Mouse (Mus musculus): ENCODE data around the gene Rabgap1l. TPM values are rescaled to one million over a fixed set of nuclear protein-coding genes. Genes with fewer than 3 reads are reported as not detected.

Rabgap1l gene
- polyA plus RNA-seq (2014; fragmentation: Nextera tagmentation; extraction: Ambion mirVana), result 13.6 and 15.5 TPM in 2 replicates

DNA sequence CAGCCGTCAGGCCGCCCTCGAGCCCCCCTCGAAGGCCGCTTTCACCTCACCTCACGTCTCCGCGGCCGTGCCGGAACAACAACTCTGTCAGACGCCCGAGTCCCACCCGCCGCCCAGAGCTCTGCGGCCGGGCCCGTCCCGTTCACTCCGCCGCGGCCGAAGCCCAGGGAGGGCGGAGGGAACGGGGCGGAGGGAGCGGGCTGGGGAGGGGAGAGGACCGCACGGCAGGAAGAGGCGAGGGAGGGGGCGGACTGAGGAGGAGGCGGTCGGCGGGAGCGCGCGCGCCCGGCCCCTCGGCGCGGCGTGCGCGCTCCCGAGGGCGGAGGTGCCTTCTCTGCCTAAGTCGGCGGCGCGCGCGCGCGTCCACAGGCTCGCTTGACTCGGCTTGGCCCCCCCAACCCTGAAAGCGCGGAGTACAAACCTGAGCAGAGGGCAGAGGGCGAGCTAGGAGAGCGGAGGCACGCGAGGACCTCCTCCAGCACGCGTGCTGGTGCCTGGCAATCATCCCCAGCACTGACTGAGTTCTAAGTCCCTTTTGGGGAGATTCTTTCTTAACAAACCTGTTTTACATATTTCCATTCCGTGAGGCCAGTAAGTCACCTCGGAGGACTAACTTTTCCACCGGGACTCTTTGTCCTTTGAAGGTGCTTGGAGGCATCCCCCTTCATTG, at the start of gene Rabgap1l:
Gene Rabgap1l, minus strand, starts transcription at position 526 of the 670 bp plus-strand sequence.
- peak; percentile 96 for DNase-seq (ENCODE audit: low spot score)
- peak within 1 kb of the TSS; percentile 90 for H3K4me3 ChIP-seq (ENCODE audit: low read depth, low read length)
- H3K4me1 ChIP-seq (ENCODE audit: control insufficient read depth, insufficient read depth, low read length), result no peaks in the 10 kb centered on the region
- peak within 1 kb of the TSS; percentile 91 for H3K4me2 ChIP-seq (ENCODE audit: low read depth, low read length)
- WGBS, result 1% methylated on average over 54 of the region's 67 CpGs
- peak; percentile 96 for ATAC-seq (replicated peaks; ENCODE audit: insufficient number of reproducible peaks, low FRiP score, low TSS enrichment, low read depth)
- no peaks in the 10 kb centered on the region for H3K36me3 ChIP-seq (replicated peaks; ENCODE audit: control insufficient read depth, insufficient read depth, low read depth, low read length)
- no peaks in the 10 kb centered on the region for H3K27me3 ChIP-seq (ENCODE audit: control insufficient read depth, insufficient read depth, low read length)
- H3K9me3 ChIP-seq (replicated peaks; ENCODE audit: control insufficient read depth, low read length), result no peaks in the 10 kb centered on the region
- no peak within 1 kb of the TSS for H3K27ac ChIP-seq (replicated peaks; ENCODE audit: low read depth, low read length)
- peak within 1 kb of the TSS; percentile 85 for H3K9ac ChIP-seq (replicated peaks; ENCODE audit: low read length)

DNA sequence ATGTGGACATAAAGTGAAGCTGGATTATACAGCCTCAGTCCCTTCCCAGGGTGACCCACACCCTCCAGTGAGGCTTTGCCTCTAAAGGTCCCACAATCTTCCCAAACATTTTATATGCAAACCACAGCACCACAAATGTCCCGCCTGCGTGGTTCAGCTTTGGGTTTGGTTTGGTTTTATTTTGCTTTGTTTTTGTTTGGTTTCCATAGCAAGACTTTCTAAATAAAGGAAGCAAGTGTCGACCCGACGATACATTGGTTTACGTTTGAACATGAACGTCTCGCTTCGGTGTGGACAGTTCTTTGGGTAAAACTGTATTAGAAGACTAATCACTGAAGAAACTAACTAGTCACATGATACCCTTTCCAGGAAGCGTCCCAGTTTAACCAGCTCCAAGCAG, 49.6 kb upstream of the Rabgap1l start:
- Histone ChIP-seq H3K27ac (replicated peaks; ENCODE audit: low read depth, low read length) (no peak overlapping the region), H3K27me3 (ENCODE audit: control insufficient read depth, insufficient read depth, low read length) (no peaks in the 10 kb centered on the region), H3K4me2 (ENCODE audit: low read depth, low read length) (no peak overlapping the region), H3K9me3 (replicated peaks; ENCODE audit: control insufficient read depth, low read length) (no peaks in the 10 kb centered on the region), H3K4me1 (ENCODE audit: control insufficient read depth, insufficient read depth, low read length) (no peaks in the 10 kb centered on the region), H3K36me3 (replicated peaks; ENCODE audit: control insufficient read depth, insufficient read depth, low read depth, low read length) (no peaks in the 10 kb centered on the region), H3K4me3 (ENCODE audit: low read depth, low read length) (no peak overlapping the region), H3K9ac (replicated peaks; ENCODE audit: low read length) (no peak overlapping the region)
- DNase-seq (ENCODE audit: low spot score) (no peak), ATAC-seq (replicated peaks; ENCODE audit: insufficient number of reproducible peaks, low FRiP score, low TSS enrichment, low read depth) (no peak)
- 86% methylated on average over 10 of the region's 10 CpGs for WGBS

DNA sequence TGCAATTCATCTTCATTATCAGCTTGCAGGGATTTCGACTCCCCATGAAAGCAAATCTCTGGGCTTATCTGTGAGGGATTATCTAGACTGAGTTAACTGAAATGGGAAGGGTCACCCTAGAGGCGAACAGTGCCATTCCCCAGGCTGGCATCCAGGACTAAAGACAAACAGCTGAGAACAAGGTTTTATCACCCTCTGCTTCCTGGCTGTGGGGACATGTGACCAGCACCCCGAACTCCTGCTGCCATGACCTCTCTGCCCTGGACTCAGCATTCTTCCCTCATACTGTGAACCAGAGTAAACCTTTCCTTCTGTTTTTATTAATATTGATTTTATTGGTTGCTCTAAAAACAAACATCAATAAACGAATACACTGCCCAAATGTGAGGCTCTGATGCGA, 47.6 kb upstream of the Rabgap1l start:
- H3K9me3 ChIP-seq (replicated peaks; ENCODE audit: control insufficient read depth, low read length), result no peaks in the 10 kb centered on the region
- no peak overlapping the region for H3K9ac ChIP-seq (replicated peaks; ENCODE audit: low read length)
- no peaks in the 10 kb centered on the region for H3K4me1 ChIP-seq (ENCODE audit: control insufficient read depth, insufficient read depth, low read length)
- H3K4me2 ChIP-seq (ENCODE audit: low read depth, low read length), result no peak overlapping the region
- no peak for DNase-seq (ENCODE audit: low spot score)
- no peak overlapping the region for H3K4me3 ChIP-seq (ENCODE audit: low read depth, low read length)
- H3K27ac ChIP-seq (replicated peaks; ENCODE audit: low read depth, low read length), result no peak overlapping the region
- H3K36me3 ChIP-seq (replicated peaks; ENCODE audit: control insufficient read depth, insufficient read depth, low read depth, low read length), result no peaks in the 10 kb centered on the region
- no peaks in the 10 kb centered on the region for H3K27me3 ChIP-seq (ENCODE audit: control insufficient read depth, insufficient read depth, low read length)
- 76% methylated on average over 5 of the region's 5 CpGs for WGBS
- ATAC-seq (replicated peaks; ENCODE audit: insufficient number of reproducible peaks, low FRiP score, low TSS enrichment, low read depth), result no peak

DNA sequence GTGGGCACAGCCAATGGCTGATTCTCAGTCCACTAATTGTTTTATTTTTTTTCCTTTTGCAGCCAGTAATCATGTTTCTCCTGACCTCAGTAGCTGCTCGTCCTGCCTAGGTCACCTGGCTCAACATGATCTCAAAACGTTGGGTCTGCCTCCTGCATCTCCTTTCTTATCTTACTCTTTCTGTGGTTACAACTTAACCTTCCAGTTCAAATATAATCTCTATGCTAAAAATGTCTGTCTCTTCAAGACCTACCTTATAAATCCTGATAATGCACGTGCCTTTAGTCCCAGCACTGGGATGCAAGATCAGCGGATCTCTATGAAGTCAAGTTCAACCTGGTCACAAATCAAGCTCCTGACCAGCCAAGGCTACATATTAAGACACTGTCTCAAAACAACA, 46.1 kb upstream of the Rabgap1l start:
- H3K27ac ChIP-seq (replicated peaks; ENCODE audit: low read depth, low read length), result no peak overlapping the region

DNA sequence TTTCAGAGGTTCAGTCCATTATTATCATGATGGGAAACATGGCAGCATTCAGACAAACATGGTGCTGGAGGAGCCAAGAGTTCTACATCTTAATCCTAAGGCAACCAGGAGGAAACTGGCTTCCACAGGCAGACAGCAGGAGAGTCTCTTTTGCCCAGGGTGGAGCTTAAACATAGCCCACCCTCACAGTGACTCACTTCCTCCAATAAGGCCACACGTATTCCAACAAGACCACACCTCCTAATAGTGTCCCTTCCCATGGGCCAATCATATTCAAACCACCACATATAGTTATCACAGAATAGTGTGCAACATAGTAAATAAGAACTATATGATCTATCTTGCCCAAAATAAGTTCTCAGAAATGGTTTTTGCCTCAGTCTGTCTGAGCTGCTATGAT, 41.4 kb upstream of the Rabgap1l start:
- Histone ChIP-seq H3K27ac (replicated peaks; ENCODE audit: low read depth, low read length) (no peak overlapping the region), H3K27me3 (ENCODE audit: control insufficient read depth, insufficient read depth, low read length) (no peaks in the 10 kb centered on the region), H3K4me2 (ENCODE audit: low read depth, low read length) (no peak overlapping the region), H3K9me3 (replicated peaks; ENCODE audit: control insufficient read depth, low read length) (no peaks in the 10 kb centered on the region), H3K9ac (replicated peaks; ENCODE audit: low read length) (no peak overlapping the region), H3K36me3 (replicated peaks; ENCODE audit: control insufficient read depth, insufficient read depth, low read depth, low read length) (no peaks in the 10 kb centered on the region), H3K4me3 (ENCODE audit: low read depth, low read length) (no peak overlapping the region), H3K4me1 (ENCODE audit: control insufficient read depth, insufficient read depth, low read length) (no peaks in the 10 kb centered on the region)
- no peak for ATAC-seq (replicated peaks; ENCODE audit: insufficient number of reproducible peaks, low FRiP score, low TSS enrichment, low read depth)
- DNase-seq (ENCODE audit: low spot score), result no peak
- WGBS, result 86% methylated on average over 1 of the region's 1 CpGs

More for the DNA sequence above, 46.1 kb upstream of the Rabgap1l start:
- WGBS, result 73% methylated on average over 4 of the region's 4 CpGs
- H3K9me3 ChIP-seq (replicated peaks; ENCODE audit: control insufficient read depth, low read length), result no peaks in the 10 kb centered on the region
- H3K4me3 ChIP-seq (ENCODE audit: low read depth, low read length), result no peak overlapping the region
- no peaks in the 10 kb centered on the region for H3K36me3 ChIP-seq (replicated peaks; ENCODE audit: control insufficient read depth, insufficient read depth, low read depth, low read length)
- DNase-seq (ENCODE audit: low spot score) (no peak), ATAC-seq (replicated peaks; ENCODE audit: insufficient number of reproducible peaks, low FRiP score, low TSS enrichment, low read depth) (no peak)
- no peaks in the 10 kb centered on the region for H3K27me3 ChIP-seq (ENCODE audit: control insufficient read depth, insufficient read depth, low read length)
- no peaks in the 10 kb centered on the region for H3K4me1 ChIP-seq (ENCODE audit: control insufficient read depth, insufficient read depth, low read length)
- no peak overlapping the region for H3K4me2 ChIP-seq (ENCODE audit: low read depth, low read length)
- H3K9ac ChIP-seq (replicated peaks; ENCODE audit: low read length), result no peak overlapping the region

DNA sequence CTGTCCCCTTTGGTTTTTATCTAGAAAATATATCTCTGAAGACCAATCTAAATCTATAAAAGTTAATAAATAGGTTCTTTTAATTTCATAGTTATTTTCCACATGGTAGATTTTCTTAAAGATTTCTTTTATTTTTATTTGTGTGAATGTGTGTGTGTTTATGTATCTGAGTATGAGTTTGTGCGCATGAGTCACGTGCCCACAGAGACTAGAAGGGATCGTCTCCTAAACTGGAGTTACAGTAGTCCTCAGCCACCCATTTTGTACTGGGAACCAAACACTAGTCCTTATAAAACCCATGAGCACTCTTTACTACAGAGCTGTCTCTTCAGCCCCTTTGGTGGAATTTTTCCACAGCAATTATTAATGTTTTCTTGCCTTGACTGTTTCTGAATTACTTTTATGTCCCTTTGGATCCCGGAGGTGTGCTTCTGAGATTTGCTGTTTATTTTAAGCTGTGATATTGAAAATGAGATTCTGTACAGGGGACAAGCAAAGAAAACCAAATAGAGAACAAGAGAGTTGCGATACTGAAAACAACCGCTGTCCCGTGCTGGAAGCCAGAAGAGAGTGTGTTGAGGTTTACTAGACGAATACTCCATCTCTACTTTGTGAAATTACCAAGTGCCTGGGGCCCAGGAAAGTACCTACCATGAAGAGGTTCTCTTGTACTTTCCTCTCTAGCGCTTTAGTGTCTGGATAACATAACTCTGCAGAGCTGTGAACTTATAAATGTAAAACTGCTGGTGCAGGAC, 39.4 kb upstream of the Rabgap1l start:
- H3K4me3 ChIP-seq (ENCODE audit: low read depth, low read length), result no peak overlapping the region
- ATAC-seq (replicated peaks; ENCODE audit: insufficient number of reproducible peaks, low FRiP score, low TSS enrichment, low read depth) (no peak), DNase-seq (ENCODE audit: low spot score) (no peak)
- no peak overlapping the region for H3K9ac ChIP-seq (replicated peaks; ENCODE audit: low read length)
- H3K27ac ChIP-seq (replicated peaks; ENCODE audit: low read depth, low read length), result no peak overlapping the region
- no peaks in the 10 kb centered on the region for H3K27me3 ChIP-seq (ENCODE audit: control insufficient read depth, insufficient read depth, low read length)
- no peaks in the 10 kb centered on the region for H3K4me1 ChIP-seq (ENCODE audit: control insufficient read depth, insufficient read depth, low read length)
- no peaks in the 10 kb centered on the region for H3K9me3 ChIP-seq (replicated peaks; ENCODE audit: control insufficient read depth, low read length)
- H3K36me3 ChIP-seq (replicated peaks; ENCODE audit: control insufficient read depth, insufficient read depth, low read depth, low read length), result no peaks in the 10 kb centered on the region
- no peak overlapping the region for H3K4me2 ChIP-seq (ENCODE audit: low read depth, low read length)
- WGBS, result 89% methylated on average over 9 of the region's 9 CpGs

DNA sequence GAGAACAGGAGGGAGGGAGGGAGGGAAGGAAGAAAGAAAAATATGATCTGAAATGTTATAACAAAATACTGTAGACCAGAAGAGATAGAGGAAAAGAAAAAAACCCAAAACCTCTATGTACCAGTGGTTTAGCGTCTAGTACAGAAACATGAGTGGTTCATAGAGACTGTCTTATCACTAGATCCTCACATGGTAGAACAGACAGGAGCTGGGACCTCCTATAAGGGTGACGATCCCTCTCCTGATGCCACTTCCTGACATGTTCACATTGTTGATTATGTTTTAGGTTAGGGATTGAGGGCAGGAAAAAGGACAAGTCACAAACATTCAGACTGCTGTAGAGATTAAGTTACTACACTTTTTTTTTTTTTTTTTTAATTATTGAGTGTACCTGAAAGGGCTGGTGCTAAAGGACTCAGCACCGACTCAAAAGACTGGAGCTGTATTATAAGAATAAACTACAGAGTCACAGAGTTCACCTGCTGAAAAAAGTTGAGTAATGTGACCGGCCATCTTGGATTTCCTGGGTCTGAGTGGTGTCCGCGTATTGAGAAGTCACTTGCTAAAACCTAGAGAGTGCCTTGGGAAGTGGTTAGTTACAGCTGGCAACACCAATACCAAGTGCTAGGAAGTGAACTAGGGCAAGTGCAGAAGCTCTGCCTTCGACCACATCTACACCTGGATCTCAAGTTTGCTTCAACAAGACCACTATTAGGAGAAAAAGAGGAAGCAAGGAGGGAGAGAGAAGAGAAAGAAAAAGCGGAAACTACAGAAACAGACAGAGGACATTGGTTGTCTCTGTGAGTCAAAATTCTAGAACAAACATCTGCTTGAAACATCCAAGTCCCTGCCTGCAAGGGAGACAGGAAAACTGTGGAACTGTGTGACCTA, 37.8 kb upstream of the Rabgap1l start:
- Histone ChIP-seq H3K4me1 (ENCODE audit: control insufficient read depth, insufficient read depth, low read length) (no peaks in the 10 kb centered on the region), H3K4me3 (ENCODE audit: low read depth, low read length) (no peak overlapping the region), H3K9ac (replicated peaks; ENCODE audit: low read length) (no peak overlapping the region), H3K36me3 (replicated peaks; ENCODE audit: control insufficient read depth, insufficient read depth, low read depth, low read length) (no peaks in the 10 kb centered on the region), H3K4me2 (ENCODE audit: low read depth, low read length) (no peak overlapping the region), H3K27me3 (ENCODE audit: control insufficient read depth, insufficient read depth, low read length) (no peaks in the 10 kb centered on the region), H3K9me3 (replicated peaks; ENCODE audit: control insufficient read depth, low read length) (no peaks in the 10 kb centered on the region), H3K27ac (replicated peaks; ENCODE audit: low read depth, low read length) (no peak overlapping the region)
- DNase-seq (ENCODE audit: low spot score), result no peak
- ATAC-seq (replicated peaks; ENCODE audit: insufficient number of reproducible peaks, low FRiP score, low TSS enrichment, low read depth), result no peak
- WGBS, result 87% methylated on average over 8 of the region's 8 CpGs
